Mouse (Mus musculus): ENCODE measurements at regions not wholly inside any gene's neighbourhood (a gene's known extent, or its start where the extent isn't known, plus 50 kb on each side); places are given as distances from the start of the nearest gene placed in this dataset.

DNA sequence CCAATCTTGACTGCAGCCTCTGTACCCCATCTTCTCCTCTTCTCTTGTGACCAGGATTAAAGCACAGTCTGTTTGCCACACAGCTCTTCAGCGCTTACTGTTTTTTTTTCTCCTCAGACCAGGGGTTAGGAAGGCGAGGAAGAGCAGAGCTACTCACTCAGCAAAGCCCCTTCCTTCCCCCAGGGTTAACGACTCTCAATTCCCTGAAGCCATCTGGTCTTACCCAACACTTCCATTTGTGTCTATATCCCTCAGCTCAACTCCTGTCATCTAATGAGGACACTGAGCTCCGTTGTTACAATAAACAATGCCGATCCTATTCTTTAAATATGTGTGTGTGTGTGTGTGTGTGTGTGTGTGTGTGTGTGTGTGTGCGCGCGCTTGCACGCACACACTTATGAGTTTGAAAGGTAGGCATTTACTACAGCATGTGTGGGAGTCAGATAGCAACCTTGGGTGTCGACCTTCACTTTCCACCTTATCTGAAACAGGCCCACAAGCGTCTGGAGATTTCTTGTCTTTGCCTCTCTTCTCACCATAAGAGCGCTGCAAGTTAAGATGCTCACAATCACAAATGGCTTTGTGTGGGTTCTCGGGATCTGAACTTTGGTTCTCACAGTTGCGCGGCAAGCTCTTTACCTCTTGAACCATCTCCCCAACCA, 79.3 kb upstream of the Six2 start:
- DNase-seq (ENCODE audit: low read depth, low spot score), result no peak

DNA sequence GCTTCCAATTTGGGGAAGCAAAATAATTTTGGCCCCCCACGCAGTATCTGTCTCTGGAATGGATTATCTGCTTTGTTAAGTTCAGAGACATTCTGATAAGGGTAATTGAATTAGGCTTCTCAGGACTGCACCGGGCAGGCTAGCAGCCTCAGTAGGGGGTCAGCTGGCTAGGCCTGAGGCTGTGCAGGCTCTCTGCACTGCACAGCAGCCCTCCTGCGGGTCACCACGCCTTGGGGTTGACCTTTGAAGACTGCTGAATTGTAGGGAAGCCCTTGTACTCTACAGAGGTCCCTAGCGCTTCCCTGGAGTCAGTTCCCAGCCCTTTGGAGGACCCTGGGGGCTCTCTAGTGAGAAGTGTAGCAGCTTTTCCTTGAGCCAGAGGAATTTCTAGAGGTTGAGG, 78.5 kb upstream of the Six2 start:
- DNase-seq (ENCODE audit: low read depth, low spot score), result no peak

DNA sequence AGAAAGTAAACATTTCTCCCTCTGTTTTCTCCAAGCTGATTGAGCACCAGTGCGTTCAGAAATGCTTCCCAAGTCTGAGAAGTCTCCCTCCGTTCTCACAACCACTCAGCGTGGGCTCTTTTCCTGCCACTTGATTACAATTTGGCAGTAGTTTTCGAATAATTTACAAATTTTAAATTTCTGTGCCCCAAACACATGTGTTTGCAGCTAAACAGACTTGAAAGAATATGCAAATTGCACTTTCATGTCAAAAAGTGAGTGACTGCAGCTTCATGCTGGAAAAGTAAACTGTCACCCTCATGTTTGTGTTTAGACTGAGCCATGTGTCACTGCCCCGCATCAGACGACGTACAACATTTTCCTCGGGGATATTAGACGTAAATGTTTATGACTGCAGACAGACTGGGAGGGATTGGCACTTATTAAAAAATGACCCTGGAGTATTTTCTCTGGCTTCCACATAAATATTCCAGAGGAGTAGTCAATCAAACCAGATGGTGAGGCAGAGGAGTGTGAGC, 70.6 kb upstream of the Six2 start:
- no peak for DNase-seq (ENCODE audit: low read depth, low spot score)

DNA sequence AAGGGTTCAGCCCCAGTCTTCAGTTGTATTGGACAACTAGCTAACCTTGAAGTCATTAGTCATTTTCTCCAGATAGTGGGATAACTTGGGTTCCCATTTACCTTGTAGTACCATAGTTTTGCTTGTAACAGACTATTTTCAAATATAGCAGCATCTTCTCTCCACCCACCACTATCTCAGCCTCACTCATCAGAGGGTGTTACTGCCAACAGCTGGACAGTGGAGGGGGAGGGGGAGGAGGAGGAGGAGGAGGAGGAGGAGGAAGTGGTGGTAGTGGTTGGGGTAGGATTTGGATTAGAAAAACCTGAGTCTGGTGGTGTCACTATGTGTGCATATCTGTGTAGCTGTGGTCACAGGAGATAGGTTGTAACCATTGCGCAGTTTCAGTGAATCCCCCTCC, 69.6 kb upstream of the Six2 start:
- no peak for DNase-seq (ENCODE audit: low read depth, low spot score)

DNA sequence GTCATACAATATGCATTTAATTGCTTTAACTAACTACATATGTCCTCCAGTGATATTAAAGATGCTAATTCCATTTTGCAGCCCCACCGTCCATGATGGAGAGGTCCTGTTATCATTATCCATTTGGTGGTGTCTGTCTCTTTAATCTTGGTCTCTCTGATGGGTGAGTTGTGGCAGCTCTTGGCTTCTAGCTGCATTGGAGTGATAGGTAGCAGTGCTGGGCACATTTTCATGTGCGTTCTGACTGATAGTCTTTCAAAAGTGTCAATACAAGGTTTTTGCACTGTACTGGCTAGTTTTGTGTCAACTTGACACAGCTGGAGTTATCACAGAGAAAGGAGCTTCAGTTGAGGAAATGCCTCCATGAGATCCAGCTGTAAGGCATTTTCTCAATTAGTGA, 67.5 kb upstream of the Six2 start:
- no peak for DNase-seq (ENCODE audit: low read depth, low spot score)

DNA sequence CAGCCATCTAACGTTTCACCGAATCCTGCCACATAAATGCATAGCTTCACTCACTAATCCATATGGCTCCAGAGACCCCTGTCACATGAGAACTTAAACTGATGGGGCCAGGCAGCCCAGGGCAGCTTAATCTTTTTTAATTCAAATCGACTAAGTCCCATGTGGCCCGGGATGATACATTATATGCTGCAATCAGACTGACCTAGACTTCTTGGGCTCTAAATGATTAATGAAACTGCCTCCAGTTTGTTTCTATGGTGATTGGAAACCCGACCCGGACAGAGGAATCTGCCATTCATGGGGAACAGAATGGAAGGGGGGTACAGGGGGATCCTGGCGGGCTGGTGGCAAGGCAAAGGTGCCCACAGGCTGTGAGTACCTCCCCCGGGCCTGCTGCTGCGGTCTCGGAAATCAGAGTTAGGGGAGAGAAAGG, 60.6 kb upstream of the Six2 start:
- DNase-seq (ENCODE audit: low read depth, low spot score), result no peak

DNA sequence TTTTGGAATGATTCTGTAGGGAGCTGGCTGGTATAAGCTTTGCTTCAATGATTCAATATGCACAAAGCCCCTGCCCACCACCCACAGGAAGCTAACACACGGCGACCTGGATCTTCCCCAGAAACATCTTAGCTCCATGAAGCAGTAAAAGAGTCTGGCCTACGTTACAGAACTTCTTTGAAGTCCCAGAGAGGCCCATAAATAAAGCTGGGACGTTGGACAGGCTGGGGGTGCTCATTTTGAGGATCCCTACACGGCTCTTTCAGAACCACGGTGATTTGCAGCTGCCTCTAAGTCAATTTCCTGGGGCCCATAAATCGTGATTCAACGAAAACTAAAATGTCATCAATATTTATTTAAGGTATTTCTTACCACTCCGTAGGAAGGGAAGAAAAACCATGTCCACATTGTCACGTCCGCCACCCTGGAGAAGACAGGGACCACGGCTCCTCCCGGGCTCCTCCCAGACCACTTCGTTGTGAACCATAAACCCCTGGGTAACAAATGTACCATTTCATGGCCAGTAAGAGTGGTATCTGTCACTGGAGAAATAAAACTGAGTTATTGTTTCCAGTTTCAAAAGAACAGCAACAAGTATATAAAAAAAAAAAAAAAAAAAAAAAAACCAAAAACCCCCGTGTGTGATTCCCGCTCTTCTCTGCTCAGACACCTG, 60.0 kb upstream of the Six2 start:
- no peak for DNase-seq (ENCODE audit: low read depth, low spot score)

All from A20 (cell line).